Mouse (Mus musculus) stomach, postnatal 0 days (tissue): ENCODE data around the gene Dync2li1. TPM values are rescaled to one million over a fixed set of nuclear protein-coding genes. Genes with fewer than 3 reads are reported as not detected.

Experiments used
- ATAC-seq: fragments of 200-750 bp; cut with Nextera tagmentation; 2 replicates; pipeline ENCODE4 v1.8.0; 2017; ENCODE audit not compliant: low FRiP score, low TSS enrichment
- DNase-seq: peaks from one replicate; pipeline ENCODE4 v3.0.0-alpha.2; 2016; ENCODE audit warnings: low spot score
- H3K27ac ChIP-seq: fragments of 300-500 bp; sonication (generic); replicated peaks from 2 replicates; pipeline ENCODE4 v1.5.1; 2014; ENCODE audit warnings: mild to moderate bottlenecking, control low read depth
- H3K27me3 ChIP-seq: fragments of 300-500 bp; sonication (generic); 2 replicates; pipeline ENCODE4 v1.6.1; 2014; ENCODE audit warnings: low read length; ENCODE audit not compliant: control insufficient read depth, insufficient read depth
- H3K36me3 ChIP-seq: fragments of 300-500 bp; sonication (generic); 2 replicates; pipeline ENCODE4 v1.6.1; 2014; ENCODE audit warnings: low read length, mixed read lengths; ENCODE audit not compliant: control insufficient read depth, insufficient read depth
- H3K4me1 ChIP-seq: fragments of 300-500 bp; sonication (generic); replicated peaks from 2 replicates; pipeline ENCODE4 v1.6.1; 2014; ENCODE audit warnings: antibody characterized with exemption; ENCODE audit not compliant: control insufficient read depth, insufficient read depth
- H3K4me2 ChIP-seq: fragments of 300-500 bp; sonication (generic); replicated peaks from 2 replicates; pipeline ENCODE4 v1.6.1; 2014; ENCODE audit warnings: low read depth, mild to moderate bottlenecking, control low read depth, moderate library complexity
- H3K4me3 ChIP-seq: fragments of 300-500 bp; sonication (generic); 2 replicates; pipeline ENCODE4 v1.5.1; 2014; ENCODE audit warnings: low read depth, low read length, control low read depth
- H3K9ac ChIP-seq: fragments of 300-500 bp; sonication (generic); 2 replicates; pipeline ENCODE4 v1.6.1; 2014; ENCODE audit warnings: mild to moderate bottlenecking, low read length, control low read depth, mixed read lengths
- H3K9me3 ChIP-seq: fragments of 300-500 bp; sonication (generic); 2 replicates; pipeline ENCODE4 v1.6.1; 2016; ENCODE audit warnings: low read length; ENCODE audit not compliant: control insufficient read depth
- CTCF ChIP-seq: IDR thresholded peaks from 2 replicates; pipeline ENCODE4 v1.5.1; 2016; ENCODE audit warnings: antibody characterized with exemption, low read depth, mild to moderate bottlenecking, moderate library complexity
- EP300 ChIP-seq: optimal IDR thresholded peaks from 2 replicates; pipeline ENCODE3; 2016; ENCODE audit warnings: antibody characterized with exemption
- WGBS: fragments of 180-500 bp; shearing (Covaris S2); extraction: QIAGEN DNeasy Blood & Tissue Kit; methylation state at CpG from one replicate; pipeline ENCODE4 v1.1.7; 2014; 5-methylcytosine and 5-hydroxymethylcytosine counted together
- polyA plus RNA-seq: library from polyadenylated mRNA; unstranded; fragments of >200 nt; fragmentation: Nextera tagmentation; extraction: Ambion mirVana; gene quantifications from 2 replicates; pipeline ENCODE4 v1.2.1, GENCODE M21; 2015

Dync2li1 gene
- polyA plus RNA-seq, 1 experiment from 2014 or later = 13.3 TPM

DNA sequence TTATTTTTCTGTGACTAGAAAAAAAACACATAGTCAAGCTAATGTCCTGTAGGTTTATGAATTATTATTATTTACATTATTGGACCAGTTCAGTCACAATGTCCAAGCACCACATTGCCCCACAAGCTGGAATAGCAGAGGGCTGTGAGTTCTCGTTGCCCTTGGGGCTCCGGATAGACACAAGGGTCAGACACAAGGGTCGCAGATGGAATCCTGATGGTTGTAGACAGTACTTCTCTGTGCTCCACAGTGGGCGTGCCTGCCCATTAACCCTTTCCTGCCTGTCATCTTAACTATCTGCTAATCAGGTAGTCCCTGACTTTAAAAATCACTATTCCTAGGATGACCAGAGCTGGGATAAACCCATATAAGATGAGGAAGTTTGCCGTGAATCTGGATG, 31.9 kb downstream of the Dync2li1 start:
- H3K27ac ChIP-seq = no peak overlapping the region
- WGBS = 34% methylated on average over 5 of the region's 5 CpGs

DNA sequence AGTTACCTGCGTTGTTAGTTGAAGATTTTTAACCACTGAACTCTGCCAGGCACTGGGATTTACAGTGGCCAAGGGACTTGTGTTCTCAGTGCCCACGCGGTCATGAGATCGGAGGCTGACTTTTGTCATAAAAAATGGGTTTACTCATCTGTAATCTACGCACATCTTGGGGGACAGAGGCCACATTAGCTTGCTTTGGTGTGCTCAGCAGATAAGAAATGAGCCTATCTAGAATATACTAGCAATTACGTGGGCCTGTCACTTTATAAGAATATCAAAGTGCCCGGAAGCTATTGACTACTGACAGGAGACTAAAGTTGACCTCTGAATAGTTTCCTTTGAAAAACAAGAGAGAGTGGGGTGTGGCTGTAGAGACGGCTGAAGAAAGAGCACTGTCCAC, 32.7 kb downstream of the Dync2li1 start:
- no peak overlapping the region for H3K4me2 ChIP-seq
- no peaks in the 10 kb centered on the region for H3K4me1 ChIP-seq
- no peaks in the 10 kb centered on the region for H3K36me3 ChIP-seq
- no peak overlapping the region for H3K4me3 ChIP-seq
- H3K9me3 ChIP-seq = no peaks in the 10 kb centered on the region
- no peak for ATAC-seq
- H3K27ac ChIP-seq = no peak overlapping the region
- DNase-seq = no peak
- no peak overlapping the region for H3K9ac ChIP-seq
- no peaks in the 10 kb centered on the region for H3K27me3 ChIP-seq
- TF ChIP-seq CTCF = no peak
- TF ChIP-seq EP300 = no peak
- 70% methylated on average over 8 of the region's 8 CpGs for WGBS

More for the DNA sequence above, 31.9 kb downstream of the Dync2li1 start:
- no peaks in the 10 kb centered on the region for H3K27me3 ChIP-seq
- no peaks in the 10 kb centered on the region for H3K9me3 ChIP-seq
- TF ChIP-seq CTCF (no peak), EP300 (no peak)
- no peaks in the 10 kb centered on the region for H3K4me1 ChIP-seq
- no peak overlapping the region for H3K4me2 ChIP-seq
- H3K4me3 ChIP-seq = no peak overlapping the region
- H3K9ac ChIP-seq = no peak overlapping the region
- H3K36me3 ChIP-seq = no peaks in the 10 kb centered on the region
- no peak for ATAC-seq
- no peak for DNase-seq

DNA sequence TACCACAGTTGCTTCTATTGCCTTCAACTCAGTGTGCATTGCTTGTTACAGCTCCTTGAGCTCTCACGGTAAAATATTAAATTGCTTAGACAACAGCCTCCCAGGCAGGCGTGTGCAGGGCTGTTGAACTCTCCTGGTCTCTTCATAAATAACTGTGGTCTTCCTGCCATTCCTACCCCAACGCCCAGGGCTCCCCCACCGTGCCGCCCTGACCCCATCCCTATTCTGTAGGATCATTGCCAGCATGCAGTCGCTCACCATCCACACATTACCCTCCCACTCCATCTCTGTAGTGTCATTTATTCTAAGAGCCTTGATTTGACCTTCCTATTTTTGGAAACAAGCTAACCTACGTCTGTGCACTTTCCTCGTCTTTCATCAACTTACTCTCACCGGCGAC, 38.8 kb downstream of the Dync2li1 start:
- no peak for ATAC-seq

DNA sequence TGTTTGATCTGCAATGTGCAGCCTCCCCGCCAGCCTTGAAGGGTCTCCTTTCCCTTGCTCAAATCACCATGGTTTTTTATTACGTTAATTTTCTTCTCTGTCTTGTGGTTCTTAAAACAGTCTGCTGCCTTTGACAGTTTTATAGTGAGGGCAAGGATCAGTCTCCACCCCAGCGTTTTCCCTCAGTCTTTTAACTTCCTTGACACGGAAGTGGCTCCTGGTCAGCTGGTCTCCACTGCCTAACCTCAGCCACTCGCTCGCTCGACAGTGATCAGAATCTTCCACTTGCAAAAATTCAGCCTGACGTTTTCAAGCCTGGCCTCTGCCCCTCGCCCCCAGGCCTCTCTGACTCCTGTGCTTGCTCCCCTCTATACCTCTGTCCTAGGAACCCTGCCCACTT, 39.4 kb downstream of the Dync2li1 start:
- H3K4me2 ChIP-seq = no peak overlapping the region
- H3K4me3 ChIP-seq = no peak overlapping the region
- ATAC-seq (no peak), DNase-seq (peak; percentile 29)
- H3K9me3 ChIP-seq = no peaks in the 10 kb centered on the region
- no peak overlapping the region for H3K9ac ChIP-seq
- WGBS = 43% methylated on average over 9 of the region's 9 CpGs
- no peak for TF ChIP-seq EP300
- TF ChIP-seq CTCF = no peak
- H3K36me3 ChIP-seq = no peaks in the 10 kb centered on the region
- no peaks in the 10 kb centered on the region for H3K4me1 ChIP-seq
- no peaks in the 10 kb centered on the region for H3K27me3 ChIP-seq
- H3K27ac ChIP-seq = no peak overlapping the region

More for the DNA sequence above, 38.8 kb downstream of the Dync2li1 start:
- no peaks in the 10 kb centered on the region for H3K9me3 ChIP-seq
- H3K9ac ChIP-seq = no peak overlapping the region
- no peak overlapping the region for H3K27ac ChIP-seq
- no peak overlapping the region for H3K4me3 ChIP-seq
- no peak for DNase-seq
- 48% methylated on average over 10 of the region's 10 CpGs for WGBS
- H3K36me3 ChIP-seq = no peaks in the 10 kb centered on the region
- no peak for TF ChIP-seq EP300
- TF ChIP-seq CTCF = no peak
- no peaks in the 10 kb centered on the region for H3K4me1 ChIP-seq
- no peaks in the 10 kb centered on the region for H3K27me3 ChIP-seq
- no peak overlapping the region for H3K4me2 ChIP-seq

DNA sequence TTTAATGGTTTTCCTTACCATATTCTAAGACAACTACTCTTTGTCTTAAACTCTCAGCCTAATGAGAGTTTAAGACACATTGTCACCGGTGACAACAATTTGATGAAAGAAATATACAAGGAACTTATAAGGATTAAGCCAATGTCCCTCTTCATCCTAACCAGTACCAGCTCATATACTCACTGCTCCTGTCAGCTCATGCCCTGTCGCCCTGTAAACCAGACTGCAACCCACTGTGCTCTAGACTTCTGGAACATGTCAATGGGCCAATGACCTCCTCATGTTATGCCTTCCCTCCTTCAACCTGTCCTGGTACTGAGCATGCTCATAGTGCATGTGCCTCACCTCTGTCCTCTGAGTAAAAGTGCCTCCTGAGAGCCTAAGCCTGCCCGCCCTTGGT, 41.6 kb downstream of the Dync2li1 start:
- Histone ChIP-seq H3K9ac (no peak overlapping the region), H3K27me3 (no peaks in the 10 kb centered on the region), H3K9me3 (no peaks in the 10 kb centered on the region), H3K27ac (no peak overlapping the region), H3K36me3 (no peaks in the 10 kb centered on the region), H3K4me2 (no peak overlapping the region), H3K4me1 (no peaks in the 10 kb centered on the region), H3K4me3 (no peak overlapping the region)
- TF ChIP-seq CTCF (no peak), EP300 (no peak)
- no peak for ATAC-seq
- no peak for DNase-seq
- 89% methylated on average over 3 of the region's 3 CpGs for WGBS

DNA sequence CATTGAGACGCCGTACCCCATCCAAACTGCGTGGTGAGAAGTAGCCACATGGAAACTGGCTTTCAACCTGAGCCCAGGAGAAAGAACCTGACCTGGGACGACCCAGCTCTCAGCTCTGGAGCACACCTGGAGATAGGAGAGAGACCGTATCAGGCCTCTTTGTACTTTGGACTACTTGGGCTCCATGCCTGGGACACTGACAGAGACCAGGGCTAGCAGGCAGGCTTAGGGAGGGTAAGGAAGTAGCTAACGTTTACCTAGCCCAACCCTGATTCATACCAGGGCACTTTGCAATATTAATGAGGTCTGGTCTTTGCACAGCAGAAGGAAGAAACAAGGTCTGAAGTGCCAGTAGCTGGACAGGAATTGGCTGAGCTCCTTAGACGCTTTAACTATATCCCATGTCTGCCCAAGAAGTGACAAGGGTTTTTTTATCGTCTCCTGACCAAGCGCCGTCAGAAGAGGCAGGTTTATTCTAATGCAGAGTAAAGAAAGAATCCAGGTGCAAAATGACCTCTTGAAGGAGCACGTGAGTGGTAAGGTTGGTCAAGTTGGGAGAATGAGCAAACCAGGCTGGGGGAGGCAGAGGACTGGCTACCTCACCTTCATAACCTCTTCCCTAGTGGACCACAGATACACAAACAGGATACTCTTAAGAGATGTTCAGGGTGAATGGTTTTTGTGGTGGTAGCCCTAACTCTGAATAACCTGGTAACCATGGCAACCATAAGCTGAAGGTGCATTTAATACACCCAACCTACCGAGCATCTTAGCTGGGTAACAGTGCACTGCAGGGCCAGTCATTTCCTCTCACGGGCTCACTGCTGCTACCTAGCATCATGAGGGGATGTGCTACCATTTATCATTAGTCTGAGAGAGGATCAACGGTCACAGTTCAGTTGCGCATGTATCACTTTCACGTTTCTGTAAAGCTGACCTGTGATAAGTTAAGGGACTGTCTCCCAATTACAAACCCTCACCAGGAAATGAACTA, 46.4 kb downstream of the Dync2li1 start:
- Histone ChIP-seq H3K27ac (no peak overlapping the region), H3K4me2 (no peak overlapping the region), H3K27me3 (no peaks in the 10 kb centered on the region), H3K4me1 (no peaks in the 10 kb centered on the region), H3K36me3 (no peaks in the 10 kb centered on the region), H3K9me3 (no peaks in the 10 kb centered on the region), H3K4me3 (no peak overlapping the region), H3K9ac (no peak overlapping the region)
- DNase-seq (peak; percentile 67), ATAC-seq (peak; percentile 95)
- 54% methylated on average over 16 of the region's 16 CpGs for WGBS
- TF ChIP-seq CTCF (no peak), EP300 (no peak)
